Mouse (Mus musculus): ENCODE data around the gene Fbxo47. TPM values are rescaled to one million over a fixed set of nuclear protein-coding genes. Genes with fewer than 3 reads are reported as not detected.
"Not testable (repeated sequence)": the region's sequence is repeated elsewhere in the genome, so short reads cannot be mapped to it uniquely, and the experiment has no call there.

The Fbxo47 gene
- polyA plus RNA-seq, 3 experiments from 2014 or later: 0.54 to 1.0 TPM; not detected in 1

DNA sequence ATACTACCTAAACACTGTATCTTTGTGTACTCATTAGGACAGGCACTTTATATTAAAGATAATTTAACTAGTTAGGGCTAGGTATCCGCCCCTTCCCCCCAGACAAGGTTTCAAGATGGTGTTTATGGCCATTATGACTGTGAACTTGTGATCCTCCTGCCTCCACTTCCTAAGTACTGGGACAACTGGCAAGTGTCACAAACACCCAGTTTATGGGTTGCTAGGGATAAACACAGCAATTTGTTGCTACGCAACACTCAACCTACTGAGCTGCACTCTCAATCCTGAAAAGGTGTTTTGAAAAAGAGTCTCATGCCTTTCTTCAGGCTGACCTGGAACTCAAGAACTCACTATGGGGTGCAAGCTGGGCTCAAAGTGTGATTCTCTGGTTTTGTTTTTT is 6.6 kb downstream of the Fbxo47 start:
- ATAC-seq: no peak

DNA sequence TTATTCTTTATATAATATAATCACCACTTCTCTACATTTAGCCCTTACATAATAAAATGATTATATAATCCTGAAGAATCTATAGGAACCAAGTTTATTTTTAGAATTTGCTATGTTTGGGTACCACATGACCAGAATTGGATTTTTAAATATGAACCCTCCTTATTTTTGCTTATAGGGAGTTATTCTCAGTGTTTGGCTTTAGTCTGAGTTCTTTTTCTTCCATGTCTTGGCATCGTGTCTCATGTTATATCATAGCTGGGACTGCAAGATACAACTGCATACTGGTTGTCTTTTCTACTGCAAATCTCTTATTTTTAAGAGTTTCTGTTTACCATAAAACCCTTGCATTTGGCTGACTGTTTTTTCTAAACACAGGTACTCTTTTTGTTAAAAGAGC is 9.6 kb downstream of the Fbxo47 start:
- ATAC-seq: no peak

- ATAC-seq: not testable (repeated sequence)
Observed at GRCm38 (mm10) chr11:97872378-97872777, 11.6 kb downstream of the Fbxo47 start.

DNA sequence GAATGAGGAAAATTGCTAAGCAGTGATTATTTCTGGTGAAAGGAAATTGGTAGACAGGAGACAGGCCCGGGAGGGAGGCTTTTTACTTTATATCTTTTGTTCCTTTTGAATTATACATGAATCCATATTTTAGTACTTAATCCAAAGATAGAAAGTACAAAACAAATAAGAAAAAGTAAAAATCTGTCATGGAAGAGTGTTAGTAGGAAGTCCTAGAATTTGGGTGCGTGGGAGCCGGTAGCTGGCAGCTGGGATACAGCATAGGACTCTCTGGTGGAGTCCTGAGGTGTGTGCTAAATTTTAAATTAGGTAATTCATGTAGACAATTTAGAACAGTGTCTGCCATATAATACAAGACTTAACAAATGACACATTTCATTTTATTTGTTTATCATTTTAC is 16.4 kb downstream of the Fbxo47 start:
- ATAC-seq: no peak

GRCm38 (mm10) chr11:97866091-97866888 is 17.7 kb downstream of the Fbxo47 start:
- no peak for ATAC-seq

- ATAC-seq: no peak
Observed at GRCm38 (mm10) chr11:97865421-97865820, 18.5 kb downstream of the Fbxo47 start.

GRCm38 (mm10) chr11:97862148-97862547 is 21.8 kb downstream of the Fbxo47 start:
- ATAC-seq: no peak

GRCm38 (mm10) chr11:97855473-97855872 is 28.5 kb downstream of the Fbxo47 start:
- no peak for ATAC-seq

DNA sequence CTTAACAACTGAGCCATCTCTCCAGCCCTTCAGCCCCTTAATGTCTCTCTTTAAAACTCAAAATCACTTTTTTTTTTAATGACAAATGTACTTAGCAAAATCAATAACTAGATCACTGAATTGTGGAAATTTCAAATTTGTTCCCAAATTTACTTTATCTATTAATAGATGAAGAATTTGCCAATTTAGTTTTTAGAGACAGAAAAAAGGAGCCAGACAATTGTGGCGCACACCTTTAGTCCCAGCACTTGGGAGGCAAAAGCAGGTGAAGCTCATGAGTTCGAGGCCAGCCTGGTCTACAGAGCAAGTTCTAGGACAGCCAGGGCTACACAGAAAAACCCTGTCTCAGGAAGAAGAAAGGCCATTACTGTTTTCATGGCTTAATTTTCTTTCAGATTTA is 32.4 kb downstream of the Fbxo47 start:
- ATAC-seq: no peak

- no peak for ATAC-seq
Observed at GRCm38 (mm10) chr11:97850367-97850766, 33.6 kb downstream of the Fbxo47 start.

DNA sequence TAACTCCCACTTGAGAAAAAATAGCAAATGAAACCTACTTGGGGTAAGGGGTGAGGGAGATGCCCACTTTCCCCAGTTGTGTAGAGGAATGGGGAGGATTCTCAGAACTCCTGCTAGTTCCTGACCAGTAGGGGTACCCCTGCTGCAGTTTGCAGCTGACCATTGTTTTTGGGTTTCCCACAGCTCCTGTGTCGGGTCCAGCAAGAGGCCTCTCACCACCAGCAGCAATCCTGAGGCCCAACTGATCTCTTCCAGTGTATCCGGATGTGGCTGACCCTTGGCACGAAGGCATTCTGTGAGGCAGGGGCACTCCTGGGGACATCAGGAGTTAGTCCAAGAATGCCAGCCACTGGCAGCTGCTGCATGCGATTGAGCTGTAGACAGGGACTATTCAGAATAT is 42.0 kb downstream of the Fbxo47 start:
- no peak for ATAC-seq

- ATAC-seq: peak; percentile 48
Observed at GRCm38 (mm10) chr11:97840991-97841661, 42.8 kb downstream of the Fbxo47 start.

DNA sequence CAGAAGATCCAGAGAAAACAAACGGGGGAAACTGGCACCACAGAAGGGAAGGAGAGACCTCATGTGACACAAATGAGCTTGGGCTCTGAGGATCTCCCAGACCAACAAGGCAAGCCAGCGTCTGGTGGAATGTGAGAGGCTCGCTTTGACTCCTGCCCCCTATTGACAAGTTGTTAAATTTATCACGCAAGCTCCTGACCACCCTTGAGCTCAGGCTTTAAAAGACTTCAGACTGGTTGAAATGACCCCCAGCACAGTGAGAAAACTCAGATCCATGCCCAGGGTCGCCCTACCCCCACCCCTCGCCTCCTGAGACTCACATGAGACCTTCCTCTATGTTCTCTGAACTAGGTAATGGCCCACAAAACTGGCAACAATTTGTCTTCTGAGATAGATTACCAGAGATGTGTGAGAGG is 43.4 kb downstream of the Fbxo47 start, which contains the start of gene B230217C12Rik:
Gene B230217C12Rik (plus strand): TSS at position 242 of the 416 bp plus-strand sequence.
- ATAC-seq: no peak

- ATAC-seq: no peak
Observed at GRCm38 (mm10) chr11:97840135-97840490, 43.8 kb downstream of the Fbxo47 start.

DNA sequence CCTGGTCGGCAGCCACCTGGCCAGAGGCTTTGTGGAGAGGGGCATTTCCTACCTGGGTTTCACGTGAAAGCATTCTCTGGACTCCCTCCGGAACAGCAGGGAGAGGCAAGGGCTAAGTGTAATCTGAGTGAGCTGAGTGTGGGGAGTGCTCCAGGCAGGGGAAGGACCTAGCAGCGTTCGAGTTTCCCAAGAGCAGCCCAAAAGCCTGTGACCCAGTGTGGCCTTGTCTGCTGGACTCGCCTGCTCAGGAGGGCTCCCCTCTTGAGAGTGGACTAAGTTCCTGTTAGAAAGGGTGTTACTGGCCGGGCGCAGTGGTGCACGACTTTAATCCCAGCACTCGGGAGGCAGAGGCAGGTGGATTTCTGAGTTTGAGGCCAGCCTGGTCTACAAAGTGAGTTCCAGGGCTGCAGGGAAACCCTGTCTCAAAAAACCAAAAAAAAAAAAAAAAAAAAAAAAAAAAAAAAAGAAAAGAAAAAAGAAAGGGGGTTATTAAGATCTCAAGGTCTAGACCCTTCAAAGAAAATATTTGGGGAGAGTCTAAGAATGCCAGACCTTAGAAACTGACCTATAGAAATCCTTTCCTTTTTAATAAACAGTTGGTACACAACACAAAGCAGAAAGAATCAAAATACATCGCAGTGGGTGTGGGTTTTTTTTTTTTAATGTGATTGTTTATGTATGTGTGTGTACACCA is 44.4 kb downstream of the Fbxo47 start:
- no peak for ATAC-seq

DNA sequence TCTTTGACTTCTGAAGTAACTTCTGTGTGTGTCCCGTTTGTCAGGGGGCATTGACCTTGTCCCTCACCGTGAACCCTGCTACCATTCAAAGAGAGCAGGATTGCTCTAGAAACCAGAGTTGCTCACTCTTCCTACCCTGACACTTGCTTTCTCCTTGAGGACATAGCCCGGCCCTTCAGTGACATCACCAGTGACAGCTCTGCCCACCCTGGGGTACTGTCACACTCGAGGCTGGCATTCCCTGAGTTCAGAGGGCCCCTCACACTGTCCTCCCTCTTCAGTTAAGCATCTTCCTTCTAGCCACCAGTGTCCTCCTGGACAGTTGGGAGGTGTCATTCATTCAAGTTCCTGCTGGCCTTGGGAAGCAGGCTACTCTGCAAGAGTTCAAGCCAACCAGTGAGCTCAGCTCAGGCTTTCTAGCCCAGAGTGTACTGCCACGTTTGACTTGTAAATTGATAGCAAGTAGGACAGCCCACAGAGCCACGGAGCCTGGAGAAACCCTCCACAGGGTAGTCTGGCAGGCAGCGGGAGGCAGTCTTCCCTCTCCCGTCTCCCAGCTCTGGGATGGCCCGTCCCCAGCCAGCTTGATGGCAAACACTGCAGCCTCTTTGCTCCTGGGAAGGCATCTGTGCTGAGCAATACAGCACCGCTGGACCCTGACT is 45.0 kb downstream of the Fbxo47 start:
- ATAC-seq: no peak

DNA sequence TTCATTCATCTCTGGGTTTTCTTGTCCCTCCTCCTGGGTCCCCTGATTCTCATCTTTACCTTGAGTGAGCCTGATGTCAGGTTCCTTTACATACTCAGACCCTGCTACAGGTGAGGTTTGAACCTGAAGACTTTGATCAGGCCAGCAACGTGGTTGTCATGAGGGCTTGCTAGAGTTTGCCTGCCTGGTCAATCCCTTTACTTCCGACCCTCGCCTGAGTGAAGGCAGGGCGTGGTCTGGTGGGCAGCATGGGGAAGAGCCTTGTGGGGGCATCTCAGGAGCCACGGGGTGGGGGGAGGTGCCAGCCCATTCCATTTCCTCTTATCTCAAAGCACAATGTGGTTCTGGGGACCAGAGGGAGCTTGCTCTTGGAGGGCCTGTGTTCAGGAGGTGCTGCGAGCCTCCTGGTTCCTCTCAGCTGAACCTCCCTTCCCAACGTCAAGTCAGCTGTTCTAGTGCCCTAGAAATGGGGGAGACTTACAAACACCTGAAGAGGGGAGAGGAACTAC is 46.3 kb downstream of the Fbxo47 start:
- no peak for ATAC-seq

- not testable (repeated sequence) for ATAC-seq
Observed at GRCm38 (mm10) chr11:97837051-97837450, 46.9 kb downstream of the Fbxo47 start.

- ATAC-seq: peak; percentile 40
Observed at GRCm38 (mm10) chr11:97836541-97836940, 47.4 kb downstream of the Fbxo47 start.

DNA sequence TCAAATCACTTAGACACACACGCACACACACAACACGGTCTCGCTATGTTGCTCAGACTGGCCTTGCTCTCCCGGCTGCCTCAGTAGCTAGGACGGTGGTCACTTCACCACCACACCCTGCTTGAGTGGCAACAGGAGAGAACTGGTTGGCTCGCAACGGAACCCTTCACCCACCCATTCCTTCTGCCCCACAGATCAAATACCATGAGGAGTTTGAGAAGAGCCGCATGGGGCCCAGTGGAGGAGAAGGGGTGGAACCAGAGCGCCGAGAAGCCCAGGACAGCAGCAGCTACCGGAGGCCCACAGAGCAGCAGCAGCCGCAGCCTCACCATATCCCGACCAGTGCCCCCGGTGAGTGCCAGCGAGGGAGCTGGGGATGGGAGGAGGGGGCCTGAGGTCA is 50.6 kb downstream of the Fbxo47 start:
- ATAC-seq: no peak

- no peak for ATAC-seq
Observed at GRCm38 (mm10) chr11:97832001-97832400, 52.0 kb downstream of the Fbxo47 start.

DNA sequence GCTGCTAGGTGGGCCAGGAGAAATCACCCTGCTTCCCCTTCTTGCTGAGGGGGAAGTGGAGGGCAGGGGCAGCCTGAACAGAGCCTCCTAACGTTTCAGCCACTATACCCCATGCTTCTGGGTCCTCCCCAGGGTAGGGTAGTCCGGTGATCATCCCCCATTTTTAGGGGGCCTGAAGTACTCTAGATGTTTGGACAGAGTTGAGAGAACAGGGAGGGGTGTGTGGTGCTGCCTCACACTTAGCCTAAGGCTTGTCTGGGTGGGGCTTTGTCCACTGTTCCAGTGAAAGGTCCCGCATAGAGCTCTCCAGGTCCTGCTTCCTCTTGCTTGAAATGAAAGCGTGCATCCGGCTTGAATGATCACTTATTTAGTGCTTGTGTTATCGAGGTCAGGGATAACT is 53.5 kb downstream of the Fbxo47 start:
- ATAC-seq: no peak

Measured in inflammation-experienced regulatory T-cells, adult 6 months (primary cell).